Mouse (Mus musculus) stomach, embryonic 15.5 days (tissue): ENCODE results near the gene Oaf. TPM values are rescaled to one million over a fixed set of nuclear protein-coding genes. Genes with fewer than 3 reads are reported as not detected.

ENCODE experiments used
- ATAC-seq: fragments of 200-750 bp; cut with Nextera tagmentation; 2 replicates; pipeline ENCODE4 v1.8.0; 2017; ENCODE audit warnings: low read depth, moderate number of reproducible peaks, moderate TSS enrichment; ENCODE audit not compliant: insufficient read depth, low FRiP score
- H3K27ac ChIP-seq: fragments of 300-500 bp; sonication (generic); 2 replicates; pipeline ENCODE4 v1.5.1; 2015; ENCODE audit warnings: mild to moderate bottlenecking, inconsistent platforms
- H3K27me3 ChIP-seq: fragments of 300-500 bp; sonication (generic); replicated peaks from 2 replicates; pipeline ENCODE4 v1.6.1; 2015; ENCODE audit warnings: inconsistent platforms
- H3K36me3 ChIP-seq: fragments of 300-500 bp; sonication (generic); 2 replicates; pipeline ENCODE4 v1.6.1; 2015; ENCODE audit warnings: inconsistent platforms
- H3K4me1 ChIP-seq: fragments of 300-500 bp; sonication (generic); 2 replicates; pipeline ENCODE4 v1.6.1; 2015; ENCODE audit warnings: inconsistent platforms
- H3K4me2 ChIP-seq: fragments of 300-500 bp; sonication (generic); 2 replicates; pipeline ENCODE4 v1.6.1; 2015; ENCODE audit warnings: mild to moderate bottlenecking, inconsistent platforms
- H3K4me3 ChIP-seq: fragments of 300-500 bp; sonication (generic); replicated peaks from 2 replicates; pipeline ENCODE4 v1.5.1; 2015; ENCODE audit warnings: inconsistent platforms
- H3K9ac ChIP-seq: fragments of 300-500 bp; sonication (generic); 2 replicates; pipeline ENCODE4 v1.6.1; 2015; ENCODE audit warnings: inconsistent platforms
- H3K9me3 ChIP-seq: fragments of 300-500 bp; sonication (generic); 2 replicates; pipeline ENCODE4 v1.6.1; 2016; ENCODE audit warnings: inconsistent platforms
- WGBS: fragments of 180-500 bp; shearing (Covaris S2); methylation state at CpG from one replicate; pipeline ENCODE4 v1.1.7; 2015; 5-methylcytosine and 5-hydroxymethylcytosine counted together
- polyA plus RNA-seq: library from polyadenylated mRNA; unstranded; fragments of >200 nt; fragmentation: Nextera tagmentation; extraction: Ambion mirVana; gene quantifications from 2 replicates; pipeline ENCODE4 v1.2.1, GENCODE M21; 2015

Oaf gene
- polyA plus RNA-seq, 1 experiment from 2014 or later, result 65.7 TPM

DNA sequence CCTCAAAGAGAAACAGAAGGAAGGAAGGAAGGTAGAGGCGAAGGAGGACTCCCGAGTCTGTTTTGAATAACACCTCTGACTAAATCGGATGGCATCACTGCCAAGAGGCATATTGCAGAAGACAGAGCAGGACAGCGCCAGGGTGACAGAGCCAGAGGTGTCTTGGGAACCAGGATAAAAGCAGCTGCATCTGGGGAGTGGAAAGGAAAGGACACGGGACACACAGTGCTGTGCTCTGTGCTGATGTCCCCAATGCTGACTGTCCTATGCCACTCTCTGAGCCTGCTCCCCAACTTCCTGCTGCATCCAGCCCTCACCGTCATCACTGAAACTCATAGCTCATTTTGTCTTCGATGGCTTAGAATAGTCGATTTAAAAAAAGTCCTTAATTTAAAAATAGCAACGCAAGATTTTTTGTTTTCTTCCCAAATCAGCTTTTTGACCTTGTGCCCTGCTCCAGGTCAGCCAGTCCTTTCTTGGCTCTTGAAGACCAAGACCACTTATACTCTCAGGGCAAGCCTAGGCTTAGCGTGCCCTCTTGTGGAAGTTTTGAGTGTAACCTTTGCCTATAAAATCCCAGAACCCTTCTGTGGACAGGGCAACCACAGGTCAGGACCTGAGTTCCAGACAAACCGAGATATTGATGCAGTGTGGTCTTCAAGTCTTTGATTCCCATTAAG lies 28.8 kb downstream of the Oaf start:
- Histone ChIP-seq H3K9me3 (no peaks in the 10 kb centered on the region), H3K4me3 (no peak overlapping the region), H3K4me1 (peaks cover 18% of the 10 kb centered on the region), H3K27me3 (peaks cover 6% of the 10 kb centered on the region; the same call in 1 of the 2 replicates), H3K36me3 (no peaks in the 10 kb centered on the region), H3K4me2 (peak overlapping the region; percentile 36), H3K9ac (no peak overlapping the region), H3K27ac (peak overlapping the region; percentile 57)
- 20% methylated on average over 11 of the region's 11 CpGs for WGBS
- no peak for ATAC-seq

DNA sequence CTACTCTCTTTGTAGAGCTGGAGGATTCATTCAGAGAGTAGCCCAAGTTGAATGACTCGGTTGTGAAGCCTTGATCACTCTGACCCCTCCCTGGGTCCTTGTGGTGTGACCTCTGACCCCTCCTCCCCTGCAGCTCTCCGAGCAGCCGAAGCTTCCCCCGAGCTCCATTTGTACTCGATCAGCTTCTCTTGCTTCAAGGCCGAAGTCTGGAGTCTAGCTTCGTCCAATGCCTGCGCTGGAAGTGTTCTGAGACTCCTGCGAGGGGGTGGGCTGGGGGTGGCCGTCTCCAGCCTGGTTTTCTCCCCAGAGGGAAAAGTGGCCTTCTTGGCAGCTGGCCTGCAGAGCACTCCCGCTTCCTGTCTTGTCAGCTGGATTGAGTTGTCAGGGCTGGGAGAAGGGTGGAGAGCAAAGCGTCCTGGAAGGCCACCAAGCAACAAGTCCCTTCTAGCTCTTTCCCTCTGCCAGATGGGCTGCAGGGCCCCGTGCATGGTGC lies 29.5 kb downstream of the Oaf start, which contains the start of gene Pou2f3:
TSS of gene Pou2f3 (minus strand) at position 180 of the 493 bp plus-strand sequence.
- Histone ChIP-seq H3K4me3 (no peak within 1 kb of the TSS), H3K9ac (no peak within 1 kb of the TSS)

DNA sequence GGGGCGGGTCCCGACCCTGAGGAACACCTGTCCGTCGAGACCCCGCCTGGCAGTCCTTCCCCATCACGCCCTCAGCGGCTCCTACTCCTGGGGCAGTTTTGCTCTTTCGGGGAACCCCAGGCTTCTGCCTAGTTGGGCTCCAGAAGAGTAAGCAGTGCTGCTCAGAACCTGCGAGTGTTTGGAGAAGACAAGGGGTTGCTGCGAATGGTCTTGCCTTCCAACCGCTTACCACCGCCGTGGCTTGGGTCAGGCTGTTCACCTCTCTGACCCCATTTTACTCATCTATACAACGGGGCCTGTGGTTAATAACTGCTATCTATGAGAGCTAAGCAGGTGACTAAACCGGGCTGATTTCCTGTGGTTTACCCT lies 33.7 kb downstream of the Oaf start:
- Histone ChIP-seq H3K4me2 (peak overlapping the region; percentile 85), H3K4me3 (peak overlapping the region; percentile 36), H3K4me1 (peaks cover 33% of the 10 kb centered on the region), H3K36me3 (no peaks in the 10 kb centered on the region), H3K27ac (no peak overlapping the region), H3K27me3 (peaks cover 25% of the 10 kb centered on the region), H3K9me3 (no peaks in the 10 kb centered on the region), H3K9ac (no peak overlapping the region)
- 3% methylated on average over 15 of the region's 15 CpGs for WGBS
- ATAC-seq, result no peak

More for the DNA sequence above, 29.5 kb downstream of the Oaf start, which contains the start of gene Pou2f3:
- no peaks in the 10 kb centered on the region for H3K9me3 ChIP-seq
- ATAC-seq, result peak; percentile 62; the same call in 1 of the 2 replicates
- peaks cover 24% of the 10 kb centered on the region for H3K4me1 ChIP-seq
- H3K4me2 ChIP-seq, result peak within 1 kb of the TSS; percentile 36
- 6% methylated on average over 13 of the region's 13 CpGs for WGBS
- peak within 1 kb of the TSS; percentile 57 for H3K27ac ChIP-seq
- no peaks in the 10 kb centered on the region for H3K36me3 ChIP-seq
- H3K27me3 ChIP-seq, result peaks cover 13% of the 10 kb centered on the region

DNA sequence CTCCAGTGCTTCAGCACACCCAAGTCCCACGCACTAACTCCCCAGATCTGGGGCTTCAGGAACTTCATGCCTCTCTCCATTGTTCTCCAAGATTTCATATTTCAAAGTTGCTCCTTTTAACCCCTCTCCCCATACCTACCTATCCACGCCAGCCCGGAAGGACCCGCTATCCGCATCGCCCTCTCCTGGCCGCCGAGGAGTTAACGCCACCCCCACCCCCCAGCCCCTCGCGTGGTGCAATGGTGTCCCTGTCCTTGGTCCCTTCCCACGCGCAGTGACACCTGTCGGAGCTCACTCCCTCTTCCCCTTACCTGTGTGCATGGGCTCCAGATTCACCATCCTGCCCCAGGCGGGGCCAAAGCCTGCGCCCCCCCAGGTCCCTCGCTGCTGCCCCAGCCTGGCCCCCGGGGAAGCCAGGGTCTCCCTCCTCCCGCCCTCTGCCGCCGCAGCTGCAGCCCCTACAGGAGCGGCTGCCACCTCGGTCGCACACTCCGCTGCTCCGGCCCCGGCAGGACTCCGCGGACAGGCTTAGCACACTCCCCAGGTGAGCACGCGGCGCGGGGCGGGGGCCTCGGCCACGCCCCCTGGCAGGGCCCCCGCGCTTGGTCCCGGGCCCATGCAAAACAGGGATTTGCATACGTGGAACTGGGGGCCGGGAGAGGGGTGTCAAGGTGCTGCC lies 34.2 kb downstream of the Oaf start:
- Histone ChIP-seq H3K4me1 (peaks cover 29% of the 10 kb centered on the region), H3K4me3 (peak overlapping the region; percentile 36), H3K27ac (no peak overlapping the region), H3K27me3 (peaks cover 25% of the 10 kb centered on the region), H3K9ac (no peak overlapping the region), H3K9me3 (no peaks in the 10 kb centered on the region), H3K4me2 (peak overlapping the region; percentile 85), H3K36me3 (no peaks in the 10 kb centered on the region)
- no peak for ATAC-seq
- 2% methylated on average over 40 of the region's 41 CpGs for WGBS

DNA sequence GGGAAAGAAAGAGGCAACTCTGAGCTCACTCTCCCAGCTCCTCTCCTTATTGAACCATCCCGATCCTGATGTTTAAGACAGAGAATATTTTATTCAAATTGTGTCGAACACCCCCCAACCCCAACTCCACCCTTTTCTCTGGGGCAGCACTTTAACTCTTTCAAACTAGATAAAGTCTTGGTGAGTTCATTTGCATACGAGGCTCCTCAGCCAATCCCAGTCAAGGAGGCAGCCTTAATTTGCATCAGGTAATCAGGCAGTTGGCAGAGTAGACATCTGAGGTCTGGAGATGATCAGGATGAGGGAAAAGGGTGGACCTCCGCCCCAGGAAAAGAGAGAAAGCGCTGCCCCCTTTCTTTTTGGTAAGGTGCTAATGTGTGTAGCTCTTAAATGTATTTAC lies 39.5 kb downstream of the Oaf start:
- no peaks in the 10 kb centered on the region for H3K36me3 ChIP-seq
- peaks cover 9% of the 10 kb centered on the region; the same call in 1 of the 2 replicates for H3K4me1 ChIP-seq
- no peak overlapping the region for H3K4me3 ChIP-seq
- no peaks in the 10 kb centered on the region for H3K9me3 ChIP-seq
- no peak overlapping the region for H3K4me2 ChIP-seq
- H3K27me3 ChIP-seq, result peaks cover 12% of the 10 kb centered on the region
- no peak overlapping the region for H3K27ac ChIP-seq
- 21% methylated on average over 5 of the region's 5 CpGs for WGBS
- no peak overlapping the region for H3K9ac ChIP-seq
- no peak for ATAC-seq

DNA sequence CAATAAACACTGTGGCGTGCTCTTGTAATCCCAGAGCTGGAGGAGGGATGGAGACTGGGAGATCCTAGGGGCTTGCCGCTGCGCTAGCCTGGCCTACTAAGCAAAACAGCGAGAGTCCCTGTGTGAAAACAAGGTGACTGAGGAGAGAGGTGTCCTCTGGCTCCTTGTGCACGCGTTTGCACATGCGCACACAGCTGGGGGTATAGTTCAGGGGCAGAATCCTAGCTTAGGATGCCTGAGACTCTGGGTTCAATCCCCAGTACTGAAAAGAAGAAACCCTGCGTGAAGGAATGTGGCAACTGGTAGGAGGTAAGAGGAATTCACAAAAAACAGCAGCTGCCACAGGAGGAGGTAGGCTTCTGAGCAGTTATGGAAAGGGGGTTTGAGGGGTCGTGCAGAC lies 45.7 kb downstream of the Oaf start:
- 27% methylated on average over 9 of the region's 9 CpGs for WGBS
- Histone ChIP-seq H3K4me2 (no peak overlapping the region), H3K9ac (no peak overlapping the region), H3K4me3 (no peak overlapping the region), H3K27me3 (no peaks in the 10 kb centered on the region), H3K9me3 (no peaks in the 10 kb centered on the region), H3K36me3 (no peaks in the 10 kb centered on the region), H3K4me1 (no peaks in the 10 kb centered on the region), H3K27ac (no peak overlapping the region)
- ATAC-seq, result no peak

DNA sequence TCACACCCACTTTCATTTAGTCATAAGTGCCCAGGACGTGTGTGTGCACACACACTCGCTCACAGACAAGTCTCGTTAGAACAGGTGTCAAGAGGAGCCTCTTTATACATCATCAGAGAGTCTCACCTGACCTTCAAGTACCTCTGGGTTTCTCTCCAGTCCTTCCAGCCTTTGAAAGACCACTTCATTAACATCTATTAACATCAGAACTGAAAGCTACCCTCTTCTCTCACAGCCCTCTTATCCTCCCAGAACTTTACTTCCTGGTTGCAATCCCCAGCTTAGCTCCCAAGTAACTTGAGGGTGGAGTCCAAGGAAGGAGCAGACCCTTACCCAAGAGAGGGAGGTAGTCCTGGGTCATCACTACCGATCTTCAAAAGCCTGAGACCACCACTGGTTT lies 48.1 kb downstream of the Oaf start:
- H3K4me3 ChIP-seq, result no peak overlapping the region
- no peaks in the 10 kb centered on the region for H3K27me3 ChIP-seq
- no peaks in the 10 kb centered on the region for H3K4me1 ChIP-seq
- WGBS, result 49% methylated on average over 4 of the region's 4 CpGs
- no peaks in the 10 kb centered on the region for H3K9me3 ChIP-seq
- H3K36me3 ChIP-seq, result no peaks in the 10 kb centered on the region
- no peak overlapping the region for H3K9ac ChIP-seq
- H3K4me2 ChIP-seq, result no peak overlapping the region
- H3K27ac ChIP-seq, result no peak overlapping the region
- ATAC-seq, result no peak

DNA sequence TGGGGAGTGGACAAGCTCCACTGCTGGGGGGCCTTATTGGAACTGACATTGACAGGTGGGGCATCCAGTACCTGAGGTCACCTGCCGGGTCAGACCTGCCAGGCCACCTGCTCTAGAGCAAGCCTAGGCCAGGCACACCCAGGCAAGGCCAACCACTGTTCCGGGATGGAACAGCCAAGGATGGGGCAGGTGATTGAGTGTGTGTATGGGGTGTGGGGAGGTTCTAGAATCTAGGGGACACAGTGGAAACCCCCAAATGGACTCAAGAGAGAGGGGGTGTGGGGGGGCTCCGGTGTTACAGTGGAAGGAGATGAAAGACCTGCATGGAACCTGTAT lies 50.7 kb downstream of the Oaf start:
- Histone ChIP-seq H3K4me2 (no peak overlapping the region), H3K4me1 (no peaks in the 10 kb centered on the region), H3K27me3 (no peaks in the 10 kb centered on the region), H3K9ac (no peak overlapping the region), H3K36me3 (no peaks in the 10 kb centered on the region), H3K4me3 (no peak overlapping the region), H3K27ac (no peak overlapping the region), H3K9me3 (no peaks in the 10 kb centered on the region)
- no peak for ATAC-seq
- WGBS, result 63% methylated on average over 3 of the region's 3 CpGs

DNA sequence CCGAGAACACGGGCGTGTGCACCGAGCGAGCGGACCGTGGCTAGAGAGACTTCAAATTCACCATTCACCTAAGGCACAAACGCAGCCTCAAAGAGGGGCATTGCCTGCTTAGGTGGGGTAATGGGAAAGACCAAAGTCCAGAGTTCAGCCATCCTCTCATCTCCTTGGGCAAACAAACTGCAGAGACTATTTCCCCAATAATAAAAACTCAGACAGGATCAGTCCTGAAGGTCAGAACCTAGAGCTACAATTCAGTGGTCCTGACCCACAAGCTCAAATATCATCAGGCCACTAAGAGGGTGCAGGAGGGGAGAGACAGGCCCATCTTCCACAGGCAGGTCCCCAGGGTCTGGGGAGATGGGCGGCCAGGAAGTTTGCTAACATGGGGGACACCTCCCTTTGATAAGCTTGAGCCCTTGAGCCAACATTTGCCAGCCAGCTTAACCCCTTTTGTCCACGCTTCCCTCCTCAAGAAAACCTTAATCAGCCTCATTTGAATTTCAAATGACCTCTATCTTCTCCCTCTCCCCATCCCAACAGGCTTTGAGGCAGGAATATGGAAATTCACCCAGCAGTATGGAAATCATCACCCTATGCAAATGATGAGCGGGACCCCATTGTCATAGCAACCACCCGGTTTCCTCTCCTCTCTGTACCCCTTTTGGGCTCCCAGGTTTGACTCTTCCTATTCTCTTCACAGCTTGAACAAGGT lies 51.2 kb downstream of the Oaf start:
- H3K27me3 ChIP-seq, result no peaks in the 10 kb centered on the region
- H3K4me1 ChIP-seq, result no peaks in the 10 kb centered on the region
- H3K27ac ChIP-seq, result no peak overlapping the region
- H3K9ac ChIP-seq, result no peak overlapping the region
- ATAC-seq, result no peak
- no peak overlapping the region for H3K4me3 ChIP-seq
- no peaks in the 10 kb centered on the region for H3K9me3 ChIP-seq
- 65% methylated on average over 12 of the region's 12 CpGs for WGBS
- H3K36me3 ChIP-seq, result no peaks in the 10 kb centered on the region
- no peak overlapping the region for H3K4me2 ChIP-seq

DNA sequence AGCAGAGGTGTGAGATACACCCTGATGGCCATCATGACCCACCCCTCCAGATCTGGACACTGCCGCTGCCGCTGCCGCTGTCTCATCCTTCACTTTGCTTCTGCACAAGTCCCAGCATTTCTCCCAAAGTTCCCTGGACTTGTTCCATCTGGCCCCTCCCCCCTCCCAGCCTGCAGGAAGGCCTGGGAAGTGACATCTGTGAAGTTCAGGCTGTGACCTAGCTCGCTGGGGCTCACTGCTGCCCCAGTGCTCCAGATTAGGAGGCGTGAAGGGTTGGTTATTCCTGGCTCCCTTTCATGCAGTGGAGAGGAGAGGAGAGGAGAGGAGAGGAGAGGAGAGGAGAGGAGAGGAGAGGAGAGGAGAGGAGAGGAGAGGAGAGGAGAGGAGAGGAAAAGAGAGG lies 60.1 kb downstream of the Oaf start:
- H3K27me3 ChIP-seq, result no peaks in the 10 kb centered on the region
- WGBS, result 44% methylated on average over 5 of the region's 5 CpGs
- ATAC-seq, result no peak
- no peak overlapping the region for H3K4me2 ChIP-seq
- H3K9me3 ChIP-seq, result no peaks in the 10 kb centered on the region
- H3K4me3 ChIP-seq, result no peak overlapping the region
- no peak overlapping the region for H3K9ac ChIP-seq
- H3K36me3 ChIP-seq, result no peaks in the 10 kb centered on the region
- H3K4me1 ChIP-seq, result peaks cover 5% of the 10 kb centered on the region
- H3K27ac ChIP-seq, result no peak overlapping the region

DNA sequence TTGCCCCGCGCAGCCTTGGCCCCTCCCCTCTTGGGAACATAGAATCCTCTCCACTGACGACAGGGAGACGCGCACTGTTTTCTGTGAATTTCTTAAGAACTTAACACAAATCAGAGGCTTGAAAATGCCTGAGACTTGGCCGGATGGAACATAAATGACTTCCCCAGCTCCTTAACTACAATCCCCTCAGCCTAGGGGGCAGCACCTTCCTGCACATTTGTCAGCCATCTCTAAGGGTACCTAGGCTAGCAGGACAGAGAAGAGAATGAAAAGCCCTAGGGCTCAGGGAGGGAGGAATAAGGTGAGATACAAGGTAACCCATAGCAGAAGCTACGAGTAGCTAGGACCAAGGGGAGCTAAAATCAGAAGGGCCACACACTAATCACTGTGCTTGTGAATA lies 61.5 kb downstream of the Oaf start:
- no peaks in the 10 kb centered on the region for H3K9me3 ChIP-seq
- WGBS, result 50% methylated on average over 7 of the region's 7 CpGs
- H3K4me3 ChIP-seq, result no peak overlapping the region
- peaks cover 5% of the 10 kb centered on the region for H3K4me1 ChIP-seq
- no peak overlapping the region for H3K4me2 ChIP-seq
- no peaks in the 10 kb centered on the region for H3K36me3 ChIP-seq
- no peak overlapping the region for H3K27ac ChIP-seq
- no peaks in the 10 kb centered on the region for H3K27me3 ChIP-seq
- no peak for ATAC-seq
- H3K9ac ChIP-seq, result no peak overlapping the region
